Mouse (Mus musculus) liver, postnatal 0 days (tissue): ENCODE results near the gene Col4a3.

Source experiments
- CTCF ChIP-seq: sonication (generic); IDR thresholded peaks from 2 replicates; pipeline ENCODE4 v1.5.1; 2016; ENCODE audit warnings: antibody characterized with exemption, low read depth
- EP300 ChIP-seq: IDR thresholded peaks from 2 replicates; pipeline ENCODE4 v1.6.1; 2016; ENCODE audit warnings: antibody characterized with exemption, low read depth, mild to moderate bottlenecking

GRCm38 (mm10) chr1:82569405-82569804, 17.3 kb upstream of the Col4a3 start:
- TF ChIP-seq CTCF (no peak), EP300 (no peak)
